Mouse (Mus musculus) ES-Bruce4 (cell line): ENCODE measurements at regions not wholly inside any gene's neighbourhood (a gene's known extent, or its start where the extent isn't known, plus 50 kb on each side); places are given as distances from the start of the nearest gene placed in this dataset.

Experiments
- H3K27ac ChIP-seq: 2 replicates; pipeline ENCODE4 v1.5.1; 2012; ENCODE audit warnings: low read length, inconsistent platforms; ENCODE audit not compliant: insufficient read depth
- H3K27me3 ChIP-seq: 2 replicates; pipeline ENCODE4 v1.6.1; 2012; ENCODE audit warnings: mild to moderate bottlenecking, low read length, inconsistent platforms; ENCODE audit not compliant: control insufficient read depth, poor library complexity, insufficient read depth, severe bottlenecking
- H3K36me3 ChIP-seq: 2 replicates; pipeline ENCODE4 v1.6.1; 2012; ENCODE audit warnings: inconsistent platforms, mild to moderate bottlenecking, low read length, moderate library complexity; ENCODE audit not compliant: control insufficient read depth, poor library complexity, insufficient read depth, severe bottlenecking
- H3K4me1 ChIP-seq: one replicate; pipeline ENCODE4 v1.8.1; 2011; ENCODE audit warnings: low read length; ENCODE audit not compliant: control insufficient read depth, insufficient read depth
- H3K4me3 ChIP-seq: 2 replicates; pipeline ENCODE4 v1.5.1; 2011; ENCODE audit warnings: low read depth, mild to moderate bottlenecking, low read length
- H3K9ac ChIP-seq: 2 replicates; pipeline ENCODE4 v1.6.1; 2012; ENCODE audit warnings: low read depth, mild to moderate bottlenecking, inconsistent platforms; ENCODE audit not compliant: poor library complexity, severe bottlenecking
- H3K9me3 ChIP-seq: replicated peaks from 2 replicates; pipeline ENCODE4 v1.6.1; 2012; ENCODE audit warnings: mild to moderate bottlenecking, low read length, inconsistent platforms; ENCODE audit not compliant: control insufficient read depth, poor library complexity, insufficient read depth, severe bottlenecking
- CTCF ChIP-seq: IDR thresholded peaks from one replicate; pipeline ENCODE4 v1.8.1; 2011; ENCODE audit warnings: low read depth, low read length
- EP300 ChIP-seq: IDR thresholded peaks from 2 replicates; pipeline ENCODE4 v1.6.1; 2011; ENCODE audit warnings: low read depth, low read length; ENCODE audit not compliant: insufficient read depth
- POLR2A ChIP-seq: IDR thresholded peaks from one replicate; pipeline ENCODE4 v1.8.1; 2011; ENCODE audit warnings: low read length; ENCODE audit not compliant: insufficient read depth

GRCm38 (mm10) chr12:32482343-32482742, 103.8 kb downstream of the Ccdc71l start:
- Histone ChIP-seq H3K4me1 (no peaks in the 10 kb centered on the region), H3K27ac (no peak overlapping the region), H3K4me3 (no peak overlapping the region), H3K36me3 (no peaks in the 10 kb centered on the region), H3K27me3 (no peaks in the 10 kb centered on the region), H3K9ac (no peak overlapping the region), H3K9me3 (no peaks in the 10 kb centered on the region)
- TF ChIP-seq POLR2A (no peak), EP300 (no peak)

- no peaks in the 10 kb centered on the region for H3K36me3 ChIP-seq
- H3K27me3 ChIP-seq, result no peaks in the 10 kb centered on the region
- H3K4me1 ChIP-seq, result no peaks in the 10 kb centered on the region
- H3K9ac ChIP-seq, result no peak overlapping the region
- H3K27ac ChIP-seq, result no peak overlapping the region
- H3K4me3 ChIP-seq, result no peak overlapping the region
- H3K9me3 ChIP-seq, result no peaks in the 10 kb centered on the region
- TF ChIP-seq POLR2A (no peak), CTCF (no peak), EP300 (no peak)
Observed at GRCm38 (mm10) chr12:32482777-32483176, 104.3 kb downstream of the Ccdc71l start.

DNA sequence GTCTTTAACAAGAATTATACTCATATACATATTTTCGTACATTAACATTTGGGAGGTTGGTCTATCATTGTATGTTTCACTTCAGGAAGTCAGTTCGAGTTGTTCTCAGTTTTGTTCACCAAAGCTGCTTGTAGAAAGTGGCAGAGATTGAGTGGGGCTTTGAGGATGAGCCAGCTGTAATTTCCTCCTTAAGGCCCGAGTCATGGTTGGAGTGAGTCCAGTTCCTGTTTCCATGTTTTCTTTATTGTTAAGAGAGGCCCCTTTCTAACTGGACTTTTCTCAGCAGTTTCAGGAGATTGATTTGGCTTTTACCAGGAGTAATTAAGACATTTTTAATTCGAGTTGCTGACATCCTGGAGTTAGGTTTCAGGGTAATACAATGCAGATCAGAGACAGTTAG, 107.7 kb downstream of the Ccdc71l start:
- no peaks in the 10 kb centered on the region for H3K36me3 ChIP-seq
- H3K9ac ChIP-seq, result no peak overlapping the region
- no peak overlapping the region for H3K4me3 ChIP-seq
- TF ChIP-seq CTCF (no peak), EP300 (no peak), POLR2A (no peak)
- H3K27me3 ChIP-seq, result no peaks in the 10 kb centered on the region
- H3K4me1 ChIP-seq, result no peaks in the 10 kb centered on the region
- H3K27ac ChIP-seq, result no peak overlapping the region
- no peaks in the 10 kb centered on the region for H3K9me3 ChIP-seq

DNA sequence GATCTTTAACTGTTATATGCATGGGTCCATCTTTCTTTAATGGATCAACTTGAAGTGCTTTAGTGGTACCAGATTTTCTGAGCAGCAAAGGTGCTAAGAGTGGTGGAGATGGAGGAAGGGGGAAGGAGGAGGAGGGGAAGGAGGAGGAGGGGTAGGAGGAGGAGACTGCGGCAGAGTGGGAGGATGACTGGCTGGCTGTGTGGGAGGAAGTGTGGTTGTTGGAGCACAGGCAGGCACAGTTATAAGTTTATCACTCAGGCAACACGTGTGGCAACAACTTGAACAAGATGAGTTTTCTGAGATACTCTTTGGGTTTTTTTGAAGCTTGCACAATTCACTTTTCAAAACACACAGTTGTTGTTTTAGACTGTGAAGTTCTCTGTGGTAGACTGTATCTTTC, 108.2 kb downstream of the Ccdc71l start:
- Histone ChIP-seq H3K36me3 (no peaks in the 10 kb centered on the region), H3K9ac (no peak overlapping the region), H3K4me1 (no peaks in the 10 kb centered on the region), H3K9me3 (no peaks in the 10 kb centered on the region), H3K27me3 (no peaks in the 10 kb centered on the region), H3K4me3 (no peak overlapping the region), H3K27ac (no peak overlapping the region)
- no peak for TF ChIP-seq EP300
- no peak for TF ChIP-seq POLR2A
- no peak for TF ChIP-seq CTCF

DNA sequence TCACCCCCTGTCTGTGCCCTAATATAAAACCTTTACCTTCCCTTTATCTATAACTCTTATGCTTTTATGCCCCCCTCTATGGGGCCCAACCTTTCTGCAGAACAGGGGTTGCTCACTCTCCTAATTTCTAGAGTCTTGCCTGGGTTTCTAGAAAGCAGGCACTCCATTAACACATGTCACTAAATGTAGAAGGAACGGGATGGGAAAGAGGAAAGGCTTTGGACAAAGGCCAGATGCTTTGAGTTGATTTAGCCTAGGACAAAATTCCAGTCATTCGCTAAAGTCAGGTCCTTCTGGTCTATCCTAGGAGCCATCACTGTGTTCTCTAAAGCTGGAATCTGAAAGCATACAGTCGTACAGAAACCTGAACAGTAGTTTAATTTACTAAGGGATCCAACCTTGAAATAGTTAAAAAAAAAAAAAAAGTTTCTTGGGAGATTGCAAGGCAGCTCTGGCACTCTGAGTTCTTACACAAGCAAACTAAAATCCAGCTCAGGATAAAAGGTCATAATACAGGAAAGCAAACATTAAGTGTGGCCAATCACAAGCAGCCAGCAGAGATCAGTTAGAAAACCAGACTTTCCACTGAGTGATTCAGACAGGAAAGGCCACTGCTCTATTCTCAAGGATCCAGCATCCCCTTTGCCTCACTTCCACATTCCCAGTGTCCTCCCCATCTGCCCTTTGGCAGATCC, 109.5 kb downstream of the Ccdc71l start:
- H3K27ac ChIP-seq, result no peak overlapping the region
- no peak overlapping the region for H3K4me3 ChIP-seq
- H3K9ac ChIP-seq, result no peak overlapping the region
- no peaks in the 10 kb centered on the region for H3K36me3 ChIP-seq
- H3K4me1 ChIP-seq, result no peaks in the 10 kb centered on the region
- H3K27me3 ChIP-seq, result no peaks in the 10 kb centered on the region
- no peak for TF ChIP-seq EP300
- no peak for TF ChIP-seq POLR2A
- no peak for TF ChIP-seq CTCF
- H3K9me3 ChIP-seq, result no peaks in the 10 kb centered on the region; the same call in none of the 2 replicates

- no peak overlapping the region for H3K27ac ChIP-seq
- no peaks in the 10 kb centered on the region for H3K27me3 ChIP-seq
- TF ChIP-seq EP300, result no peak
- no peak for TF ChIP-seq POLR2A
- no peak for TF ChIP-seq CTCF
- H3K4me1 ChIP-seq, result no peaks in the 10 kb centered on the region
- H3K4me3 ChIP-seq, result no peak overlapping the region
- H3K36me3 ChIP-seq, result no peaks in the 10 kb centered on the region
- H3K9me3 ChIP-seq, result no peaks in the 10 kb centered on the region; the same call in none of the 2 replicates
- H3K9ac ChIP-seq, result no peak overlapping the region
Observed at GRCm38 (mm10) chr12:32488578-32488892, 110.0 kb downstream of the Ccdc71l start.
